Mouse (Mus musculus) cerebellum, adult 2 months (tissue): ENCODE data around the gene Lsm11. TPM values are rescaled to one million over a fixed set of nuclear protein-coding genes. Genes with fewer than 3 reads are reported as not detected.

ENCODE experiments used
- DNase-seq, 2 experiments: peaks; one replicate each; pipeline ENCODE4 v3.0.0; 2021
- H3K27ac ChIP-seq: fragments of 200-500 bp; 2 replicates; pipeline ENCODE4 v1.5.1; 2012; ENCODE audit warnings: low read length, control low read depth, inconsistent platforms; ENCODE audit not compliant: insufficient read depth
- H3K27me3 ChIP-seq: fragments of 200-500 bp; 2 replicates; pipeline ENCODE4 v1.6.1; 2012; ENCODE audit warnings: inconsistent platforms, mild to moderate bottlenecking, low read length, moderate library complexity; ENCODE audit not compliant: control insufficient read depth, insufficient read depth
- H3K4me1 ChIP-seq: fragments of 200-500 bp; 2 replicates; pipeline ENCODE4 v1.6.1; 2011; ENCODE audit warnings: low read length; ENCODE audit not compliant: control insufficient read depth, insufficient read depth
- H3K4me3 ChIP-seq: fragments of 200-500 bp; replicated peaks from 2 replicates; pipeline ENCODE3; 2011; ENCODE audit warnings: mild to moderate bottlenecking, low read depth, low read length, control low read depth; ENCODE audit not compliant: insufficient read depth
- CTCF ChIP-seq: fragments of 200-500 bp; IDR thresholded peaks from 2 replicates; pipeline ENCODE4 v1.5.1; 2011; ENCODE audit warnings: low read depth, mild to moderate bottlenecking, control low read depth, low read length, moderate library complexity, borderline replicate concordance; ENCODE audit not compliant: insufficient read depth
- POLR2A ChIP-seq: fragments of 200-500 bp; IDR thresholded peaks from 2 replicates; pipeline ENCODE4 v1.6.1; 2011; ENCODE audit warnings: low read length, control low read depth, borderline replicate concordance; ENCODE audit not compliant: insufficient read depth
- WGBS: fragments of 180-500 bp; shearing (Covaris S2); methylation state at CpG from one replicate; pipeline ENCODE4 v1.1.7; 2018; 5-methylcytosine and 5-hydroxymethylcytosine counted together
- polyA plus RNA-seq: library from polyadenylated mRNA; depleted of rRNA; stranded (reverse); fragments of >200 nt; gene quantifications from 2 replicates; pipeline ENCODE4 v1.2.3, GENCODE M21; 2012

Gene Lsm11
- polyA plus RNA-seq, 1 experiment: 20.8 TPM

DNA sequence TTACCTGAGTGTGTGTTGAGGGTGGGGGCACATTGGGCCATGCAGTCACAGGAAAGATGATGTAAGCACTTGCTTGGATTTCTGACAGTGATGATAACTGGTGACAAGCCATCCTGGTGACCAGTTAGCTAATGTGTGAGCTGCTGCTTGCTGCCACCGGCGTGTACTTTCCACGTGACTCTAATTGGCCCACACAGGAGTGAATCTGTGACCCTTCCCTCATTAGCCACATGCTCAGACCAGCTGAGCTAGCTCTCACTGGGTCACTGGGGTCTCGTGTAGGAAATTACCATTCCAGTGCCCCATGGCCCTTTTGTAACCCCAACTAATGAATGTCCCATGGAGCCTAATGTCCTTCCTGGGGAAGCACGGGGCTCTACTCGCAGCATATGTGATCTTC is 19.3 kb downstream of the Lsm11 start:
- H3K4me1 ChIP-seq: no peaks in the 10 kb centered on the region
- no peak for DNase-seq
- no peak for TF ChIP-seq POLR2A
- no peak for TF ChIP-seq CTCF
- WGBS: 86% methylated on average over 6 of the region's 6 CpGs
- H3K27me3 ChIP-seq: no peaks in the 10 kb centered on the region
- no peak overlapping the region for H3K4me3 ChIP-seq
- no peak overlapping the region for H3K27ac ChIP-seq

DNA sequence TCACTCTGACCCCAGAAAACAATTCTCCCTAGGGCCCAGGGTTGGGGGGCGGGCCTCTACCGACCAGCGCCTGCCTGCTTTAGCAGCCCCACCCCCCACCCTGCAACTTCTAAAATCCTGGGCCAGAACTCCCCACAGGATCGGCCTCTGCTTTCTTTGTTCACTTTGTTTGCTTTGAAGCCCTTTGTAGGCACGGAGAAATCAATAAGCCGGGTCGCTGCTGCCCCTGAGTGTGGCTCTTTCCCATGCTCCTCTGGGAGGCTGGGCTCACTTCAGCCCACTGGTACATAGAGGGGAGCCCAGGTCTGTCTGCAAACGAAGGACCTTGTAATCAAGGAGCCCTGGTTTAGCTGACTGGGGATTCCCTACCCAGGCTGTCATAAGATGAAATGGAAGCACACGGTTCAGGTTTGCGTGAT is 23.2 kb downstream of the Lsm11 start:
- H3K4me3 ChIP-seq: no peak overlapping the region
- H3K4me1 ChIP-seq: no peaks in the 10 kb centered on the region
- H3K27me3 ChIP-seq: no peaks in the 10 kb centered on the region
- WGBS: 21% methylated on average over 10 of the region's 10 CpGs
- no peak for DNase-seq
- H3K27ac ChIP-seq: no peak overlapping the region
- TF ChIP-seq CTCF (no peak), POLR2A (no peak)

DNA sequence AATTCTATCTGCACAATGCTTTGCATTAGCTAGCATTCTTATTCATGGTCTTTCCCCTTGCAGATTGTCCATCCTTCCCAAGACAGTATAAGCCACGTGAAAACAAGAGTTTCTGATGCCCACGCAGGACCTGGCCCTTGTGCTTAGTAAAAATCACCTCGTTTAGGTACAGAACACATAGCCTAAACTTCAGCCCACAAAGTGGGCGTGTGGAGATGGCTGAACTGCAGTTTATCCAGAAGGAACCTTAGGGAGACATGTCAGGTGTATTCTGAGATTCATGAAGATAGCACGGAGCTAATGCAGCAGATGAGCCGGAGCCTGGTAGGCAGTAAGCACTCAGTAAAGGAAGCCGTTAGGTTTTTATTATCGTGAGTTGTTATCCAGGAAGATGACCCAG is 23.7 kb downstream of the Lsm11 start:
- TF ChIP-seq POLR2A (no peak), CTCF (no peak)
- Histone ChIP-seq H3K27me3 (no peaks in the 10 kb centered on the region), H3K27ac (no peak overlapping the region), H3K4me1 (no peaks in the 10 kb centered on the region), H3K4me3 (no peak overlapping the region)
- WGBS: 61% methylated on average over 8 of the region's 8 CpGs
- DNase-seq: no peak

DNA sequence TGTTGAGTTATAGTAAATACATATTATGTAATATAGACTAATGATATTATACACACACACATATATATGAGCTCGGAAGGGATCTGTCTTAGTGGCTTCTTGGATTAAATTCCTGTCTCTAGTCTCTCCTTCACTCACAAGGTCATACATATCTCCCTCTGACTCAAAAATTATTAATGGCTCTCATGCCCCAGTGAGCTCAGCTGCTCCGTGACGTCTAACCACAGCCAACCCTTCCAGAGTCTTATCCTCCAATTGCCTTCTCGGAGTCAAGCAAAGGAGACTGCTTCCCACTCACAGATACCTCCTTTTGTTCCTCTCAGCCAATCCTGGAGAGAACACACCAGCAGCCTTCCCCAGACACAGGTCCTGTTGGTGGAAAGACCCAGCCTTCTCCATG is 25.9 kb downstream of the Lsm11 start:
- Histone ChIP-seq H3K4me1 (no peaks in the 10 kb centered on the region), H3K4me3 (no peak overlapping the region), H3K27me3 (no peaks in the 10 kb centered on the region), H3K27ac (no peak overlapping the region)
- 67% methylated on average over 4 of the region's 4 CpGs for WGBS
- no peak for DNase-seq
- no peak for TF ChIP-seq POLR2A
- no peak for TF ChIP-seq CTCF

DNA sequence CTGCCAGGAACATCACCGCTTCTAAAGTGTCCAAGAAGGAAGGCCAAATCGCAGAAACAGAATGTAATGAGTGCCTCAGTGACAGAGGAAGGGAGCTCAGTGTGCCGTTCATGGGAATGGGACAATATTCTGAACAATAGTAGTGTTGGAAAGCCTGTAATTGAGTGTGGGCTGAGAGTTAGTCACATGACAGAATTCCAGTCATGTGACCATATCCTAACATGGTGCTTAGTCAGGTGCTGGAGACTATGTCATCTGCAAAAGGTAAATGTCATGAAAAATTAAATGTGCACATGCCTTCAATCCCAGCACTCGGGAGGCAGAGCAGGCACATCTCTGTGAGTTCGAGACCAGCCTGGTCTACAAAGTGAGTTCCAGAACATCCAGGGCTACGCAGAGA is 26.7 kb downstream of the Lsm11 start:
- Histone ChIP-seq H3K4me1 (no peaks in the 10 kb centered on the region), H3K27ac (no peak overlapping the region), H3K27me3 (no peaks in the 10 kb centered on the region), H3K4me3 (no peak overlapping the region)
- DNase-seq: no peak
- TF ChIP-seq POLR2A (no peak), CTCF (no peak)
- 94% methylated on average over 6 of the region's 6 CpGs for WGBS

DNA sequence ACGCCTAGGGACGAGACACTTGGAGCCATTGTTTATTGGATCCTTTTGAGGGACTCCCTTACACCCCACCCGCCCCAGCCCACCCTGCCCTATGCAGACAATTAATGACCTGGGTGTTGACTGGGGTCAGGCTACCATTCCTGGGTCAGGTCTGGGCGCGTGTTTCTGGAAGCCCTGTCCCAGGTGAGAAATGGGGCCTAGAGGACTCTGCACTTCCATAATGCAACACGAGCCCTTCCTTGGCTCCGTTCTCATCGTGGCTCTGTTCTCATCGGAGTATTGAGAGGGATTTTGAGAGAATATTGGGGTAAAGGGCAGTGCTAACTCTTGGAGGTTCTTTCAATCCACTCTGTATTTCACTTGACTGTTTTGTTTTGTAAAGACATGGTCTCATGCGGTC is 28.5 kb downstream of the Lsm11 start:
- H3K27ac ChIP-seq: no peak overlapping the region
- H3K4me1 ChIP-seq: no peaks in the 10 kb centered on the region
- 87% methylated on average over 10 of the region's 10 CpGs for WGBS
- TF ChIP-seq POLR2A: no peak
- TF ChIP-seq CTCF: no peak
- H3K4me3 ChIP-seq: no peak overlapping the region
- DNase-seq: no peak
- H3K27me3 ChIP-seq: no peaks in the 10 kb centered on the region

DNA sequence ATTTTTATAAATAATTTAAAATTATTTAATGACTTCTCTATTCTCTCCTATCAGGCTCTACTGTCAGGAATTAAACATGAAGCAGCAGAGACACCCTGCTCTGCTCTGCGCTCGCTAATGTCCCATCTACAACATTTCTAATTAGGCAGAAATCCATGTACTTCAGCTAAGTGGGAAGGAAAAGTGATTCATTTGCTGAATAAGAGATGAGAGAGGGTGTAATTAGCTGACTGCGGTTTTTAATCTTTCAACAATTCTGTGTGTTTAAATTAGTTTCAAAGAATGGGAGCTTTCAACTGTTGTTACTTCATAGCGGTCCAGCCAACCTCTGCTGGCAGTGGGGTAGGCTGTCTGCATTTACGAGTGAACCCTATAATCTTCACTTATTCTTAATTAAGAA is 34.0 kb downstream of the Lsm11 start:
- 94% methylated on average over 5 of the region's 5 CpGs for WGBS
- DNase-seq: no peak
- no peak overlapping the region for H3K27ac ChIP-seq
- H3K4me1 ChIP-seq: no peaks in the 10 kb centered on the region
- H3K4me3 ChIP-seq: no peak overlapping the region
- H3K27me3 ChIP-seq: no peaks in the 10 kb centered on the region
- TF ChIP-seq POLR2A (no peak), CTCF (no peak)

DNA sequence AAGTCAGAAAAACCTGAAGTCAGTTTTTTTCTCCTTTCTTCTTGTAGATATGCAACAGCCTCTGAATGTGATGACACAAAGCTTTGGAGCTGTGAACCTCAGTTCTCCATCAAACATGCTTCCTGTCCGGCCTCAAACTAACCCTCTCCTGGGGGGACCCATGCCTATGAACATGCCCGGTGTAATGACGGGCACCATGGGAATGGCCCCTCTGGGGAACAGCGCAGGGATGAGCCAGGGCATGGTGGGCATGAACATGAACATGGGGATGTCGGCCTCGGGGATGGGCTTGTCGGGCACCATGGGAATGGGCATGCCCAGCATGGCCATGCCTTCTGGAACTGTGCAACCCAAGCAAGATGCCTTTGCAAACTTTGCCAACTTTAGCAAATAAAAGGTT is 35.8 kb downstream of the Lsm11 start:
- TF ChIP-seq POLR2A (no peak), CTCF (no peak)
- DNase-seq: no peak
- H3K4me3 ChIP-seq: no peak overlapping the region
- WGBS: 93% methylated on average over 7 of the region's 7 CpGs
- no peaks in the 10 kb centered on the region for H3K4me1 ChIP-seq
- H3K27ac ChIP-seq: no peak overlapping the region
- H3K27me3 ChIP-seq: no peaks in the 10 kb centered on the region

DNA sequence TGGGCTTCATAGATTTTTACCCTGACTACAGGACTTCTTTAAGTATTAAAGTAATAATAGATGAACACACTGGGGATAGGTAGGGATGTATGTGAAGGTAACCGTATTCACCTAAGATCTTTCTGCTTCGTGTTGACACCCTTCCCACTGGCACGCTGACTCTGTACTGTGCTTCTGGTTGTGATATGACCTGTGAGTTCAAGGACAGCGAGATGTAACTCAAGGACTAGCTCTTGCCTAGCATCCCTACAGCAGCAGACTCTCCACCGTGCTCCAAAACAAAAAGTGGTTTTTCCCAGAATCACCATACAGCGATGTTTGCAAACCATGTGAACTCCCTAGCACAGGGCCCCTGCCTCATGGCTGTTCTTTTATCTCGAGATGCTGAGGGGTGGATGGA is 36.7 kb downstream of the Lsm11 start:
- WGBS: 93% methylated on average over 7 of the region's 7 CpGs

DNA sequence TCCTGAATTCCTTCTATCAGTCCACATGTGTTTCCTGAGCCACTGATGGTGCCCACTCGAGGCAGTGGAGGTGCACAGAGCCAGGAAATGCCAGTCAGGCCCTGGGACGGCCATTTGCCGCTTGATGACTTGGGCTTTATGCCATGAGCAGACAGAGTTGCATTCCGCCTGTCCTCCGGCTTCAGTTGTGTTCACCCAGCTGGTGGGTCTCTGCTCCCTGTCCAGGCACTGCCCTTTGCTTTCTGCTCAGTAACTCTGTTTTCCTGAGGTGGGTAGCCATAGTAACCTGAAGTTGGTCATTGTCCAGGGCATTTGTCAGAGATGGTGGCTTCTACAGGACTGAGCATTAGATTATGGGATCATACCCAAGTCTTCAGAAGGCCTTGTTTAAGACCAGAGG is 37.4 kb downstream of the Lsm11 start:
- no peak overlapping the region for H3K27ac ChIP-seq
- 19% methylated on average over 5 of the region's 5 CpGs for WGBS
- H3K4me3 ChIP-seq: no peak overlapping the region
- no peaks in the 10 kb centered on the region for H3K27me3 ChIP-seq
- no peaks in the 10 kb centered on the region for H3K4me1 ChIP-seq
- TF ChIP-seq POLR2A (no peak), CTCF (no peak)
- no peak for DNase-seq

More for the DNA sequence above, 36.7 kb downstream of the Lsm11 start:
- no peaks in the 10 kb centered on the region for H3K4me1 ChIP-seq
- H3K27ac ChIP-seq: no peak overlapping the region
- DNase-seq: no peak
- H3K4me3 ChIP-seq: no peak overlapping the region
- H3K27me3 ChIP-seq: no peaks in the 10 kb centered on the region
- TF ChIP-seq CTCF (no peak), POLR2A (no peak)
